Mouse (Mus musculus): Measurements from ENCODE around the gene Gadd45b. TPM values are rescaled to one million over a fixed set of nuclear protein-coding genes. Genes with fewer than 3 reads are reported as not detected.

Gadd45b gene
- total and polyA plus RNA-seq, 3 experiments: 25.6 to 84.9 (median 37.6) TPM

GRCm38 (mm10) chr10:80935241-80935640 is 5.4 kb downstream of the Gadd45b start:
- no peak for DNase-seq

DNA sequence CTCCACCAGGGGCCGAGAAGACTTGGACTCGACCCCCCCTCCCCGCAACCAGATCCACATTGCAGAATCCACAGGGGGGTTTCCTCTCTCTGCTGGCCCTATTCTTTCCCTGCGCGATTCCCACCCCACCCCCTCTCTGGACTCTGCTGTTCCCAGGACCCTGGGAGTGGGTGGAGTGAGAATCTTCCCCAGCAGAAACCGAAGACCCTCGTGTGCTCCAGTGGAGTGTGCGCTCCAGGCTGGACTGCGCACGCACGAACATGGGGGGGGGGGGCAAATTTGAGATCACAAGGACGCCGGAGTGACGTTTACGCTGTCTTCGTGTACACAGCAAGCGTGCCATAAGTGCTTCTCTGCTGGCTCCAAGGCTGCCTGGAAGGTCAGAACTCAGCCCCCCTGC is 5.8 kb downstream of the Gadd45b start:
- DNase-seq: no peak

- DNase-seq: peak; percentile 79
Measured at GRCm38 (mm10) chr10:80936135-80936809, 6.4 kb downstream of the Gadd45b start.

DNA sequence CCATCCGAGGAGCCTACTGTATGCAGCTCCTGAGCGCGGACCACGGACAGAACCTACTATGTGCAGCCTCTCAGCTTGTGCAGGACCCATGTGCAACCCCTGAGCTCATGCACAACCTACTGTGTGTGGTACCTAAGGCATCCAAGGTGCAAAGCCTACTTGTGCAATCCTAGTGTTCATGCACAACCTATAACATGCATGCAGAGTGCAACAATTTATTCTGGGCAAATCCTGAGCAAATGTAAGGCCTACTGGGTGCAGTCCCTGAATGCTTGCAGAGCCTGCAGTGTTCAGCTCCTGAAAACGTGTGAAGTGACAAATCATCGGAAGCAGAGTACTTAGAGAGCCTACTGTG is 6.9 kb downstream of the Gadd45b start:
- no peak for DNase-seq

DNA sequence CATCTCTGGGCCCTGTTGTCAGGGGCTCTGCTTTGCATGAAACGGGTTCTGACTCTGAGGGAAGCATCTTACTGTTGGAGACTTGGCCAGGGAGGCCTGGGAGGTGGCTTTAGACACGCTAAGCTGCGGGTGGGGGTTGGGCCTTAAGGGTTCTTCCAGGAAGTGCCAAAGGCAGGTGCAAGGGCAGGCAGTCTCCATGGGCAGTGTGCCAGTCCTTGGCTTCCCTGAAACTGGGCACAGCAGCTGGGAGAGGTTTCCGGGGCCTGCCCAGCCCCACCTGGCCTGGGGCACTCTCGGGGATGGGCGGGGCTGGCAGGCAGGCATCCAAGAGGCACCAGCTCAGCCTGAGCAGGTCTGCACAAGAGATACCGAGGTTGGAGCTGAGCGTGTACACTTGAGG is 7.8 kb downstream of the Gadd45b start:
- DNase-seq: no peak

DNA sequence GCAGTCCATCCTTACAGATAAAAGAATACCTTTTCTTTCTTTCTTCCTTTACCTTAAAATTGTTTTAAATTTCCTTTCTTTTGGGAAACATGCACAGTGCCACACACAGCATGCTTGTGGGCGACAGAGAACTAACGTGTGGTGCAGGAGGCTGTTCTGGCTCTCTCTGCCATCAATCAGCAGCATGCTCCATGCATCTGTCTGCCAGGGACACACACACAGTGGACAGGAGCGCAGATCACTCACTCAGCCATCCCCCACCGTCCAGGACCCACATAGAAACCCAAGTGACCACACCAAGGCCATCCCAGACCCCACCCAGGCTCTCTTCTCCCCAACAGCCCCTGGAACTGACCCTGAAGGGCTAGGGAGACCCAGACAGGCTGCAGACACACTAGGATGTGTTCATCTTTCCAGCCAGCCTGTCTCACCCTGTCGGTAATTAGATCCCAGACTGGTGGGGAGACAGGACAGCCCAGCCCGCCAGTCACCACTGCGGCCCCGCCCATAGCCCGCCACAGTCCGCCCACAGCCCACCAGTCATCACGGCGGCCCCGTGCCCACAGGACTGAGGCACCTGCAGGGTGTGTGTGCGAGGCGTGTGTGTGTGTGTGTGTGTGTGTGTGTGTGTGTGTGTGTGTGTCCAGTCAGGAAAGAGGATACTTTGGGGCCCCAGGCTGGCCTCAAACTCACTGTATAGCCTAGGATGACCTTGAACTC is 9.1 kb downstream of the Gadd45b start:
- no peak for DNase-seq

GRCm38 (mm10) chr10:80939671-80940070 is 9.8 kb downstream of the Gadd45b start:
- peak; percentile 91 for DNase-seq

DNA sequence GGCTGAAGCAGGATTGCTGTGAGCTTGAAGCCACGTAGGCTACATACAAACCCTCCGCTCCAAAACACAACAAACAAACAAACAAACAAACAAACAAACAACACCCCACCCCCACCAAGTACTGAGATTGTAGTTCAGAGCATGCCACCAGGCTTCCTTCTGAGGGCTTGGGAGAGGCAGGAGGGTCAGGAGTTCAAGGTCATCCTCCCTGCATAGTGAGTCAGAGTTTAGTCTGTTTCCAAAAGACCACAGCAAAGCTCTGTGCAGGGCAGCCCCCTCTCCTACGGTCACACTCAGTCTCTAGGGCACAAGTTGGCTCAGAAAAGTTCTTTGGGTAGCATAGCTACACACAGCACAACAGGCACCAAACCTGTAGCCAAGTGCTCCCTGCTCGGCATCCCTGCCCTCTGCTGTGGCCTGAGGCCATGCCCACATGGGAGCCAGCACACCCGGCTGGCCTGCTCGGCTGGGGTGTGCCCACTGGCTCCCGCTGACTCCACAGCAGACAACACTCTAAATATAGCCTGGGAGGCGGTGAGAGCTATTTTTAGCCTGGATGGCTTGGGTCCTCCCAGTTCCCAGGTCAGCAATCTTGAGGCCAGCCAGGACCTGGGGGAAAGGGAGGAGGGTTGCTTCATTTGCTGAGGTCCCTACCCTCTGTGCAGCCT is 10.6 kb downstream of the Gadd45b start:
- DNase-seq: peak; percentile 81

- DNase-seq: no peak
Measured at GRCm38 (mm10) chr10:80940988-80941347, 11.1 kb downstream of the Gadd45b start.

DNA sequence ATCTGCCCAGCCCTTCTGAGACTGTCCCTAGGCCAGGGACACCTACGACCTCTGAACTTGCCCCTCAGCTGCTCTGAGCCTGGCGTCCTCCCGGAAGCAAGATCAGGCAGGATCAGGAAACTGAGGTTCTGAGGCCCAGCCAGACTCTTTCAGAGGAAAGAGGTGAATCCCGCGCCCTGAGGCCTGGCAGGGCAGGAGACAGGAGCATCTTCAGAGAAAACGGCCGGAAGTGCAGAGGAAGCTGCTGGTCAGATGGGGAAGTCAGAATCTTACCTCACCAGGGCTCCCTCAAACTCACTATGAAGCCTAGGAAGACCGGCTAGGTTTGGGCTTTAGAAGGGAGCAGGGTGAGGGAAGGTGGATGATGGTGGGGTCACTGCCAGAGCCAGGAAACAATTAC is 13.0 kb downstream of the Gadd45b start:
- no peak for DNase-seq

DNA sequence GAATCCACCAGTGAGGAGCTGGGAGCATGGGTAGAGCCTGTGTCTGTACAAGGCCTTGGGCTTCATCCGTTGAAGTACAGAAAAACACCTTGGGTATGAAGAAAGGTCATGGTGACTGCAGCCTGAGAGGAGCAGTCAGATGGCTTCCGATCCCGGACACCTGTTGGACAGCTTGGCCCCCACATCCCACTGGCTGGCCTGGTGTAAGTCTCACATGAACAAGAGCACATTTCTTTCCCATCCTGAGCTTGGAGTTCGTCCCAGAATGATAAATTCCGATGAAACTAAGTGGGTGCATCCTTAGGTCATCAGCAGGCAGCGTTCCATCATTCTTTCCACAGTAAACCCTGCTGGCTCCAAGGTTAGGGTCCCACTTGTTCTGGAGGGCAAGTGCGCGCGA is 13.8 kb downstream of the Gadd45b start:
- DNase-seq: peak; percentile 28

DNA sequence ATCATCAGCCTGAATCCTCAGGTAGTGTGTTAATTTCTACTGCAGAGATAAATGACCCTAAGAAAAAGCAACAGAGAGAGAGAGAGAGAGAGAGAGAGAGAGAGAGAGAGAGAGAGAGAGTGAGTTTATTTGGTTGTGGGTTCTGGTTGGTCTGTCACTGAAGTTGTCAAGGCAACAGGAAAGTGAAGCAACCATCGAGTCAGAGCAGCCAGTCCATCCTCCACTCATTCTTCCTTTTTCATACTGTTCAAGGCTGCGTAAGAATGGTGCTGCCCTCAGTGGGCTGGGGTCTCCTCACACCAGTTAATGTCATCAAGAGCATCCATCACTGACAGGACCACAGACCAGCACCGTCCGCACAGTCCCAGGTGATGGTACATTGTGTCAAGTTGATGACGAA is 14.4 kb downstream of the Gadd45b start:
- no peak for DNase-seq

DNA sequence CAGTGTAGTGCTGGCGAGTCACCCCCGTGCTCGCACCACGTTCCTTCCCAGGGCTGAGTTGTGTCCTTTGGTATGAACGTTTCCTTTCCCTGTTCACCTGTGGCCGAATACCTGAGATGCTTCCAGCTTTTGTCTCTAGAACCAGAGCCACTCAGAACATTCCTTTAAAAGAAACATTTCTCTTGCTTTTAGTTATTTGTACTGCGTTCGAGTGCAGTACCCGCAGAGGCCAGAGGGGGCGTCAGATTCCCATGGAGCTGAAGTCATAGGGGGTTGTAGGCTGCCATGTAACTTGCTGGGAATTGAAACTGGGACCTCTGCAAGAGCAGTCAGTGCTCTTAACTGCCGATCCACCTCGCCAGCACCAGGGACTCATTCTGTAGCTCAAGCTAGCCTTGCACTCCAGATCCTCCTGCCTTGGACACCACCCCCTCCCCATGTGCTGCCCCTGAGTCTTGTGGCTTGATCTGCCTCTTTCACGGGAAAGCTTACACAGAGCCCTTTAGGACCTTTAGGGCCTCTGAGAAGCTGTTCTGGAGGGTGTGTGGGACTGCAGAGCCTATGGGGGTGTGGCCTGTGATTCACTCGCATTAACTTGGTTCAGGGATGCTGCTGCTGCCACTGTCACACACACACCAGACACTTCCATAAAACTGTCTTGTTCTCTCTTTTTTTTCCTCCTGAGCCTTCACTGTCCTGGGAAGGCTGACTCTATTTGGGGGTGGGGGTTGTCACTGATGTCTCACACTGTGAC is 17.0 kb downstream of the Gadd45b start:
- DNase-seq: no peak

DNA sequence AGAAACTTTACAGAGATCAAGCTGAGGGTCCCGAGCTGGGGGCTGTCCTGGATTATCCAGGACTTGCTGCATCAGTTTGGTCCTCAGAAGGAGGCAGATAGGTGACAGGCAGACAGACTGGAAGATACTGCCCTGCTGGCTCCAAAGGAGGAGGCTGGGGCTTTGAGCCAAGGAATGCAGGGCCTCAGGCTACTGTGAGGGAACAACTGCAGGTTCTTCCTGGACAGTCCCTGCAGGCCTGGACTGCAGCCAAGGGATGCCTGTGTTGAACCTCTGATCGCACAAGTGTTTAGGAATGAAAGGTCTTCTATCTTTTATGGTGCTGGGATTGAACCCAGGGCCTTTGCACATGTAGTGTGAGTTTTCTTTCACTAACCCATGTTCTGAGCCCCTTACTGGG is 17.9 kb downstream of the Gadd45b start:
- DNase-seq: peak; percentile 66

DNA sequence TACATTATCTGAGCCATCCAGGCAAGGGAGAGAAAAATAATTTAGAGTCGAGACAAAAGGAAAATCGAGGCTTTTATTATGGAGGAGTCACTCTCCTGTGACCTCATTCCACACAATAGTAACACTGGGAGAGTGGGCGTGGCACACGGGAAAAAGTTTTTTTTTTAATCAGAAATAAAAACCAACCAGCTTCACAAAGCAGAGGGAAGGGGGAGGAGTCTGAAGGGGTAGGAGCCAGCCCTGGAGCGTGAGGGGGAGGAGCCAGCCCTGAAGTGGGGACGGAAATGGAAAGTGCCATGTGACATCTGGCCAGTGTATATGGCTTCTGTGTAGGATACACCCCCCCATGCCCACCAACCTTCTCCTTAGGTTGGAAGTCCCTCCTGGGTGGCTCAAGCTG is 18.7 kb downstream of the Gadd45b start:
- no peak for DNase-seq

DNA sequence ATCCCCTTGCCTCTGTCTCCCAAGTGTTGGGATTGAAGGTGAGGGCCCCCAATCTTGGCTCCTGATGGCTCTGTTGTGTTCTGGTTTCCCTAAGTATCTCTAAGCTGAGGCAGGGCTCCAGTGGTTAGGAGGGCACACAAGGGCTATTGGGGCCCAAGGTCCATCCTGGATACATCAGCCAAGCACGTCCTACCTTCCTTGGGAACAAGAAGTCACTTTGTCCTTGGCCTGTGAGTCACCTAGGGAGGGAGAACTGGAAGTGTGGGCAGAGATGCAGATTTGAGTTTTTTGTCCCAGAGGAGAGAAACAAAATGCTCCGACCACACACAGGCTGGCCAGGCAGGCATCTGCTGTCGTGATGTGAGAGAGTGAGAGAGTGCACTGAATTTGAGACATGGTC is 19.2 kb downstream of the Gadd45b start:
- DNase-seq: peak; percentile 76

DNA sequence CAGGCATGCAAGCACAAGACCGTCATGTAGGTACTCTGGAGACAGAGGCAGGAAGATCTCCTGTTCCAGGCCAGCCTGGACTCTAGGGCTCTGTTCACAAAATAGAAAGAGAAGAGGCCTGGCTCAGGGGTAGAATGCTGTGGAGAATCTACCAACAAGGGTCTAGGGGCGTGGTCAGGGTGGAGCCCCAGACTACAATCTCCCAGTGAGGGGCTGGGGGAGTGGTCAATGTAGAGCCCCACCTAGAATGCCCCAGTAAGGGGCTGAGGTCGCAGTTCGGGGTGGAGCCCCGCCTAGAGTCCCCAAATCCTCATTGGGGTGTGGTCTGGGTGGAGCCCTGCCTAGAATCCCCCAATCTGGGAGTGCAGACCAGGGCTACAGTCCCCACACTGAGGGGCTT is 20.4 kb downstream of the Gadd45b start:
- DNase-seq: no peak

GRCm38 (mm10) chr10:80951761-80952390 is 22.0 kb downstream of the Gadd45b start:
- no peak for DNase-seq

DNA sequence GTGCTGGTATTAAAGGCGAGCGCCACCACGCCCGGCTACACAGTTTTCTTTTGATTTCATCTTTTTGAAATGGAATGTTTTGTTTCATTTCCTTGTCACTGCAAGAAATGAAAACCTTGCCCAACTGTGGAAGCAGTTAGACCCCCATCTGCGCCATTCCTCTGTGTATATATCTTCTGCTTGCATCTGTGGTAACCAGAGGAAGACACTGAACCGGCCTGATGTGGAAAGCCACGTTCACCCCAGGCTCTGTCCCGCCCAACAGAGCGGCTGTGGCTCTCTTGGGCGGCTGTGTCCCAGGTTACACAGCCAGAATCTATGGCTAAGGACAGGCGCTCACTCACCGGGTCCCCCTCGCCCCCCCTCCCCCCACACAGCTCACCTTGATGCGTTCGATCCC is 22.6 kb downstream of the Gadd45b start:
- DNase-seq: no peak

- no peak for DNase-seq
Measured at GRCm38 (mm10) chr10:80954415-80954814, 24.5 kb downstream of the Gadd45b start.

DNA sequence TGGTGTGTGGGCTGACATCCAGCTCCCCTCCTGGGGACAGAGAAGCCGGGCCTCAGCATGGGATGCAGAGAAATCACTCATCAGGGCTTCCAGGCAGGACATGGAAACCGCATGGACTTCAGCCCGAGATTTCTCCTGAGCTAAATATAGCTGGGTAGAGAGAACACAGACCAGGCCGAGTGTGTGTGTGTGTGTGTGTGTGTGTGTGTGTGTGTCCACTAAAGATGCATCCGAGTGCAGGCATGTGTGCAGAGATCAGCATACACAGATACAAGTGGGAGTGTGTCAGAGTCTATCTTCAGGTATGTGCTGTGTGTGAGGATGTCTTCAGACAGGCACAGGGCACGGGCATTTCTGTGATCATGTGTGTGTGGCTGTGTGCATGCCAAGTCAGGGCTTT is 25.0 kb downstream of the Gadd45b start:
- no peak for DNase-seq

GRCm38 (mm10) chr10:80955536-80955935 is 25.7 kb downstream of the Gadd45b start:
- peak; percentile 71 for DNase-seq

Measured in adrenal gland, adult 2 months (tissue).